Mouse (Mus musculus) megakaryocyte, embryonic 14.5 days (primary cell): ENCODE data around the gene Smg6.

Experiments
- FLI1 ChIP-seq: IDR thresholded peaks from 2 replicates; pipeline ENCODE4 v1.6.1; 2012; ENCODE audit warnings: low read length, inconsistent platforms, mixed read lengths
- GATA1 ChIP-seq: IDR thresholded peaks from 3 replicates; pipeline ENCODE4 v1.6.1; 2012; ENCODE audit warnings: mixed read lengths, low read length, inconsistent platforms, borderline replicate concordance

- TF ChIP-seq GATA1 (no peak), FLI1 (no peak)
These were observed 275.3 kb downstream of the Smg6 start for GRCm38 (mm10) chr11:75200935-75201334.
